Mouse (Mus musculus) frontal cortex, adult (tissue): ENCODE results near the gene Kbtbd7.
"Not testable (repeated sequence)": the region's sequence is repeated elsewhere in the genome, so short reads cannot be mapped to it uniquely, and the experiment has no call there.

ENCODE experiments used
- ATAC-seq: cut with Nextera tagmentation; 2 replicates; pipeline ENCODE4 v1.9.2; 2017; ENCODE audit warnings: mild to moderate bottlenecking, moderate library complexity, mixed read lengths; ENCODE audit not compliant: low TSS enrichment

The Kbtbd7 gene

DNA sequence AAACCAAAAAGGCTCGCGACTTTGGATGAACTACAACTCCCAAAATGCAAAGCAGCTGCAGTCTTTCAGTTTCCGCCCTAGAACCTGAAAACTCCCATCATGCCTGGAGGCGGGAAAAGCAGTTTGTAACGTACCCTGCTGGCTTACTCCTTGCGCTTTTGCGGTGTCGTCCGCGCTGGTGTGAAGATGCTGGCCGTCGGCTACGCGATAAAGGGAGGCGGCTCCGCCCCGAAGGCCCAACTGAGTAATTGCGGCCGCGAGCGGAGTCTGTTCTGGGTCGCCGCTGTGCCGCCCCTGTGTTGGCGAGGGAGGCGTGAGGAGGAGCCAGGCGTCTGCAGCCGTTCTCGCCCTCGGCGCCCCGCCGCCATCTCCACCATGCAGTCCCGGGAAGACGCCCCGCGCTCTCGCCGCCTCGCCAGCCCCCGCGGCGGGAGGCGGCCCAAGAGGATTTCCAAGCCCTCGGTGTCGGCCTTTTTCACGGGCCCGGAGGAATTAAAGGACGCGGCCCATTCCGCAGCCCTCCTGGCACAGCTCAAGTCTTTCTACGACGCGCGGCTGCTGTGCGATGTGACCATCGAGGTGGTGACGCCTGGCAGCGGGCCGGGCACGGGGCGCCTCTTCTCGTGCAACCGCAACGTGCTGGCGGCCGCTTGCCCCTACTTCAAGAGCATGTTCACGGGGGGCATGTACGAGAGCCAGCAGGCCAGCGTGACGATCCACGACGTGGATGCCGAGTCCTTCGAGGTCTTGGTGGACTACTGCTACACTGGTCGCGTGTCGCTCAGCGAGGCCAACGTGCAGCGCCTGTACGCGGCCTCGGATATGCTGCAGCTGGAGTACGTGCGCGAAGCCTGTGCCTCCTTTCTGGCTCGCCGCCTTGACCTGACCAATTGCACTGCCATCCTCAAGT lies 25.6 kb downstream of the Kbtbd7 start, which contains the start of gene Kbtbd6:
Gene Kbtbd6, plus strand, starts transcription at position 155 of the 910 bp plus-strand sequence.
- ATAC-seq = peak; percentile 99

DNA sequence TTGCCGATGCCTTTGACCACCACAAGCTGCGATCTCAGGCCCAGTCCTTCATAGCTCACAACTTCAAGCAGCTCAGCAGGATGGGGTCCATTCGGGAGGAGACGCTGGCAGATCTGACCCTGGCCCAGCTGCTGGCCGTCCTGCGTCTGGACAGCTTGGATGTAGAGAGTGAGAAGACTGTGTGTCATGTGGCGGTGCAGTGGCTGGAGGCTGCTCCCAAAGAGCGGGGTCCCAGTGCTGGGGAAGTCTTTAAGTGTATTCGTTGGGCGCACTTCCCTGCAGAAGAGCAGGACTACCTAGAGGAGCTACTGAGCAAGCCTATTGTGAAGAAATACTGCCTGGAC lies 26.3 kb downstream of the Kbtbd7 start:
- not testable (repeated sequence) for ATAC-seq

DNA sequence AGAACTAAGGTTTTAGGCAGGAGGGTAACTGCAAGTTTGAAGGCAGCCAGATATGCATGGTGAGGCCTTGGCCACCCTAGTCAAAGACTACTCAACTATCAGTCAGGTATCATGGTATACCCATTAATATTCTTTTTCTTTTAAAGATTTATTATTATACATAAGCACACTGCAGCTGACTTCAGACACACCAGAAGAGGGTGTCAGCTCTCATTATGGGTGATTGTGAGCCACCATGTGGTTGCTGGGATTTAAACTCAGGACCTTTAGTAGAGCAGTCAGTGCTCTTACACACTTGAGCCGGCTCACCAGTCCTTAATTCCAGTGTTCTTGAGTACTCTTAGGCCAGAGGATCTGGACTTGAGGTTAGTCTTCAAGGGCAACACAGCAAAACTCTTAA lies 34.1 kb downstream of the Kbtbd7 start:
- ATAC-seq = no peak

DNA sequence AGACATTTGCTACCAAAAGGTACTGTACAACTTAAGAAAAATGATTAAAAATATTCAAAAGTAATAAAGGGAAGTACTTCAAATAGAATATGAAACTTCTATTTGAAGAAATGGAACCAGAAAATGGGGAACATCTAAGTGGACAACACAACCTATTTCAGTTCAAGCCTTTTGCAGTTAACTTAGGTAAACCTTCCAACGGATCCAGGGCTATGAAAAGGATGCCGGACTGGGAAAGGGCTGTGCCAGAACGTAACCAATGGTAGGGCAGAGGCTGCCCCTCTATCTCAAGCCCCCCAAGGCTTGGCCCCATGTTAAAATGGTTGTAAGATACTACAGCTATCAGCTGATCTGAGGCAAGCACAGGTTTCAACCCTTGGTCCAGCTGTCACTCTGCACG lies 34.7 kb downstream of the Kbtbd7 start:
- ATAC-seq = no peak

DNA sequence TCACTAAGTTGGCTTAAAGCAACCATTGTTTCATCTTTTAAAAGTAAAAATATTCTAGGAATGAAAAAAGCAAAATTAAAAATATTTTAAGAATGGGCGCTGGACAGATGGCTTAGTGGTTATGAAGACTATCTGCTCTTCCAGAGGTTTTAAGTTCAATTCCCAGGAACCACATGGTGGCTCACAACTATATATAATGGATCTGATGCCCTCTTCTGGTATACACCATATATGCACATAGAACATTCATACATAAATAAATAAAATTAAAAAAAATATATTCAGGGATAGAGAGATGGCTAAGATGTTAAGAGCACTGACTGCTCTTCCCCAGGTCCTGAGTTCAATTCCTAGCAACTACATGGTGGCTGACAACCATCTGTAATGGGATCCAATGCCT lies 39.3 kb downstream of the Kbtbd7 start:
- no peak for ATAC-seq

DNA sequence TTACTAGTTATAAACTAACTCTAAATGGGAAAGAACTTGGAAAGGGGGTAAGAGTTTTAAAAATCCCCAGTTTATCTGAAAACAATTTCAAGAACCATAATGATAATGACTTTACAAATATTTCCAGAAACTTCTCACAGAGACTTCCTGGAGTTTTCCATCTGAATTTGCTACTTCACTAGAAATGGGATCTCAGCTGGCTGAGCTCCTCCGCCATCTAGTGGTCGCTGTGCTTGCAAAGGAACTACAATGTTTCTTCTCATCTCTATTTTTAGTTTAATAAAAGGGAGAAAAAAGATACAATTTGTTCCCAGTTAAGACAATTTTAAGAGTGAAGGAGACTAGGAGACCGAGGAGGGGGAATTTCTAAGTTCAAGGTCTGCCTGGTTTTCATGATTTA lies 41.3 kb downstream of the Kbtbd7 start:
- ATAC-seq = peak; percentile 85

DNA sequence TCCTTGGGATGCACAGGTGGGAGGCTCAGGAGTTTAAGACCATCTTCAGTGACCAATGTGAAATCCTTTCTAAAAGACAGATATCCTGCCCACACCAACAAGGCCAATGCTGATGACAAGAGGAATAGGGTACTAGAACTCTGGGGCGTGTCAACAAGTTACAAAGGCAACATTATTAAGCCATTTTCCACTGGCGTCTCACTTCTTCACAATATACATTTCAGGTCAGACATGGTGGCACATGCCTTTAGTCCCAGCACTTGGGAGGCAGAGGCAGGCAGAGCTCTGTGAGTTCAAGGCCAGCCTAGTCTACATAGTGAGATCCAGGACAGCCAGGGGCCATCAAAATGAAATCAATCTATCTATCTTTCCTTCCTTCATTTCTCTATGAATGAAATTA lies 47.1 kb downstream of the Kbtbd7 start:
- no peak for ATAC-seq
